Mouse (Mus musculus) neural tube, embryonic 12.5 days (tissue): ENCODE measurements around the gene Relb. TPM values are rescaled to one million over a fixed set of nuclear protein-coding genes. Genes with fewer than 3 reads are reported as not detected.
"Not testable (repeated sequence)": the region's sequence is repeated elsewhere in the genome, so short reads cannot be mapped to it uniquely, and the experiment has no call there.

Experiments
- ATAC-seq: fragments of 200-750 bp; cut with Nextera tagmentation; 2 replicates; pipeline ENCODE4 v1.8.0; 2017; ENCODE audit warnings: low read depth, mild to moderate bottlenecking, moderate TSS enrichment, moderate library complexity; ENCODE audit not compliant: low FRiP score
- H3K27ac ChIP-seq: fragments of 300-500 bp; sonication (generic); 2 replicates; pipeline ENCODE4 v1.5.1; 2016
- H3K27me3 ChIP-seq: fragments of 300-500 bp; sonication (generic); replicated peaks from 2 replicates; pipeline ENCODE4 v1.6.1; 2016; ENCODE audit warnings: mild to moderate bottlenecking
- H3K36me3 ChIP-seq: fragments of 300-500 bp; sonication (generic); 2 replicates; pipeline ENCODE4 v1.6.1; 2016; ENCODE audit warnings: mild to moderate bottlenecking
- H3K4me1 ChIP-seq: fragments of 300-500 bp; sonication (generic); 2 replicates; pipeline ENCODE4 v1.6.1; 2016
- H3K4me2 ChIP-seq: fragments of 300-500 bp; sonication (generic); replicated peaks from 2 replicates; pipeline ENCODE4 v1.6.1; 2016; ENCODE audit warnings: mild to moderate bottlenecking
- H3K4me3 ChIP-seq: fragments of 300-500 bp; sonication (generic); 2 replicates; pipeline ENCODE4 v1.5.1; 2016
- H3K9ac ChIP-seq: fragments of 300-500 bp; sonication (generic); 2 replicates; pipeline ENCODE4 v1.6.1; 2016; ENCODE audit warnings: mild to moderate bottlenecking
- H3K9me3 ChIP-seq: fragments of 300-500 bp; sonication (generic); 2 replicates; pipeline ENCODE4 v1.6.1; 2016; ENCODE audit warnings: mild to moderate bottlenecking
- WGBS: fragments of 180-500 bp; shearing (Covaris S2); methylation state at CpG from one replicate; pipeline ENCODE4 v1.1.7; 2016; 5-methylcytosine and 5-hydroxymethylcytosine counted together
- polyA plus RNA-seq: library from polyadenylated mRNA; unstranded; fragments of >200 nt; fragmentation: Nextera tagmentation; extraction: Ambion mirVana; gene quantifications from 2 replicates; pipeline ENCODE4 v1.2.1, GENCODE M21; 2016

The Relb gene
- polyA plus RNA-seq, 1 experiment from 2014 or later = 5.8 TPM

- Histone ChIP-seq H3K4me2 (peak overlapping the region; percentile 90), H3K4me1 (peaks cover 34% of the 10 kb centered on the region), H3K36me3 (peaks cover 23% of the 10 kb centered on the region), H3K4me3 (peak overlapping the region; percentile 94)
- not testable (repeated sequence) for H3K9ac ChIP-seq, H3K27ac ChIP-seq, H3K9me3 ChIP-seq, ATAC-seq, H3K27me3 ChIP-seq
- 57% methylated on average over 10 of the region's 10 CpGs for WGBS
These were observed 24.5 kb downstream of the Relb start for GRCm38 (mm10) chr7:19604606-19605214.

GRCm38 (mm10) chr7:19603849-19604605 lies 25.2 kb downstream of the Relb start, which contains the start of gene Clasrp:
TSS of gene Clasrp (minus strand) at chr7:19604486.
- peak within 1 kb of the TSS; percentile 96 for H3K9ac ChIP-seq
- no peaks in the 10 kb centered on the region for H3K9me3 ChIP-seq
- WGBS = 1% methylated on average over 57 of the region's 57 CpGs
- H3K4me3 ChIP-seq = peak within 1 kb of the TSS; percentile 94
- peak within 1 kb of the TSS; percentile 90 for H3K4me2 ChIP-seq
- H3K36me3 ChIP-seq = peaks cover 30% of the 10 kb centered on the region
- H3K27me3 ChIP-seq = no peaks in the 10 kb centered on the region
- peaks cover 34% of the 10 kb centered on the region for H3K4me1 ChIP-seq
- H3K27ac ChIP-seq = no peak within 1 kb of the TSS; the same call in 1 of the 2 replicates
- ATAC-seq = peak; percentile 96

GRCm38 (mm10) chr7:19603055-19603454 lies 26.2 kb downstream of the Relb start:
- H3K9ac ChIP-seq = peak overlapping the region; percentile 96; the same call in 1 of the 2 replicates
- H3K4me3 ChIP-seq = no peak overlapping the region
- 82% methylated on average over 12 of the region's 12 CpGs for WGBS
- no peak overlapping the region for H3K27ac ChIP-seq
- ATAC-seq = no peak
- H3K9me3 ChIP-seq = no peaks in the 10 kb centered on the region
- H3K27me3 ChIP-seq = no peaks in the 10 kb centered on the region
- H3K4me2 ChIP-seq = peak overlapping the region; percentile 90
- H3K4me1 ChIP-seq = peaks cover 34% of the 10 kb centered on the region
- peaks cover 38% of the 10 kb centered on the region for H3K36me3 ChIP-seq

- Histone ChIP-seq H3K27ac (no peak overlapping the region), H3K27me3 (no peaks in the 10 kb centered on the region), H3K9me3 (no peaks in the 10 kb centered on the region), H3K9ac (no peak overlapping the region), H3K4me3 (no peak overlapping the region), H3K4me2 (no peak overlapping the region), H3K36me3 (peaks cover 54% of the 10 kb centered on the region), H3K4me1 (peaks cover 34% of the 10 kb centered on the region)
- 59% methylated on average over 5 of the region's 5 CpGs for WGBS
- peak; percentile 25; the same call in 1 of the 2 replicates for ATAC-seq
These were observed 28.7 kb downstream of the Relb start for GRCm38 (mm10) chr7:19600562-19600961.

- Histone ChIP-seq H3K9me3 (no peaks in the 10 kb centered on the region), H3K4me3 (no peak overlapping the region), H3K4me2 (no peak overlapping the region), H3K27me3 (no peaks in the 10 kb centered on the region), H3K4me1 (no peaks in the 10 kb centered on the region), H3K36me3 (peaks cover 89% of the 10 kb centered on the region), H3K27ac (no peak overlapping the region), H3K9ac (no peak overlapping the region)
- no peak for ATAC-seq
- 93% methylated on average over 10 of the region's 10 CpGs for WGBS
These were observed 36.0 kb downstream of the Relb start for GRCm38 (mm10) chr7:19593061-19593730.

- Histone ChIP-seq H3K4me1 (no peaks in the 10 kb centered on the region), H3K4me2 (no peak overlapping the region), H3K9me3 (no peaks in the 10 kb centered on the region), H3K9ac (no peak overlapping the region), H3K4me3 (no peak overlapping the region), H3K27ac (no peak overlapping the region), H3K27me3 (no peaks in the 10 kb centered on the region), H3K36me3 (peaks cover 98% of the 10 kb centered on the region)
- WGBS = 63% methylated on average over 3 of the region's 3 CpGs
- peak; percentile 46; the same call in 1 of the 2 replicates for ATAC-seq
These were observed 39.3 kb downstream of the Relb start for GRCm38 (mm10) chr7:19589917-19590316.

- no peak overlapping the region for H3K4me2 ChIP-seq
- no peak overlapping the region for H3K4me3 ChIP-seq
- no peaks in the 10 kb centered on the region for H3K9me3 ChIP-seq
- WGBS = 60% methylated on average over 3 of the region's 3 CpGs
- no peaks in the 10 kb centered on the region for H3K4me1 ChIP-seq
- H3K27me3 ChIP-seq = no peaks in the 10 kb centered on the region
- H3K36me3 ChIP-seq = peaks cover 100% of the 10 kb centered on the region
- H3K27ac ChIP-seq = no peak overlapping the region
- no peak for ATAC-seq
- no peak overlapping the region for H3K9ac ChIP-seq
These were observed 40.0 kb downstream of the Relb start for GRCm38 (mm10) chr7:19589207-19589606.

GRCm38 (mm10) chr7:19586269-19586668 lies 43.0 kb downstream of the Relb start:
- H3K4me2 ChIP-seq = no peak overlapping the region

GRCm38 (mm10) chr7:19580634-19581033 lies 48.6 kb downstream of the Relb start:
- 87% methylated on average over 8 of the region's 8 CpGs for WGBS
- Histone ChIP-seq H3K9ac (no peak overlapping the region), H3K9me3 (no peaks in the 10 kb centered on the region), H3K27ac (no peak overlapping the region), H3K4me2 (no peak overlapping the region), H3K27me3 (peaks cover 47% of the 10 kb centered on the region), H3K4me3 (no peak overlapping the region), H3K36me3 (peaks cover 51% of the 10 kb centered on the region), H3K4me1 (peaks cover 9% of the 10 kb centered on the region)
- no peak for ATAC-seq

More at GRCm38 (mm10) chr7:19586269-19586668, 43.0 kb downstream of the Relb start:
- no peak for ATAC-seq
- Histone ChIP-seq H3K4me3 (no peak overlapping the region), H3K27me3 (no peaks in the 10 kb centered on the region), H3K9me3 (no peaks in the 10 kb centered on the region), H3K9ac (no peak overlapping the region), H3K36me3 (peaks cover 94% of the 10 kb centered on the region), H3K4me1 (no peaks in the 10 kb centered on the region), H3K27ac (no peak overlapping the region)
- 68% methylated on average over 46 of the region's 46 CpGs for WGBS

- no peak for ATAC-seq
- Histone ChIP-seq H3K36me3 (peaks cover 42% of the 10 kb centered on the region), H3K4me1 (peaks cover 9% of the 10 kb centered on the region), H3K4me2 (no peak overlapping the region), H3K27me3 (peaks cover 53% of the 10 kb centered on the region), H3K4me3 (no peak overlapping the region), H3K27ac (no peak overlapping the region), H3K9ac (no peak overlapping the region), H3K9me3 (no peaks in the 10 kb centered on the region)
- WGBS = 87% methylated on average over 10 of the region's 10 CpGs
These were observed 49.5 kb downstream of the Relb start for GRCm38 (mm10) chr7:19579751-19580150.

- Histone ChIP-seq H3K9me3 (no peaks in the 10 kb centered on the region), H3K27me3 (peaks cover 55% of the 10 kb centered on the region), H3K9ac (no peak overlapping the region), H3K4me2 (no peak overlapping the region), H3K36me3 (peaks cover 29% of the 10 kb centered on the region), H3K27ac (no peak overlapping the region), H3K4me3 (no peak overlapping the region), H3K4me1 (peaks cover 13% of the 10 kb centered on the region)
- WGBS = 62% methylated on average over 4 of the region's 4 CpGs
- ATAC-seq = no peak
These were observed 50.8 kb downstream of the Relb start for GRCm38 (mm10) chr7:19578436-19578835.

- WGBS = 17% methylated on average over 10 of the region's 10 CpGs
- H3K9me3 ChIP-seq = no peaks in the 10 kb centered on the region
- no peak overlapping the region for H3K27ac ChIP-seq
- H3K4me1 ChIP-seq = peaks cover 15% of the 10 kb centered on the region
- peak overlapping the region; percentile 9; the same call in 1 of the 2 replicates for H3K4me3 ChIP-seq
- peaks cover 27% of the 10 kb centered on the region for H3K36me3 ChIP-seq
- H3K27me3 ChIP-seq = peaks cover 55% of the 10 kb centered on the region
- no peak for ATAC-seq
- peak overlapping the region; percentile 56 for H3K4me2 ChIP-seq
- H3K9ac ChIP-seq = no peak overlapping the region
These were observed 51.3 kb downstream of the Relb start for GRCm38 (mm10) chr7:19577877-19578414.
